ENCODE assay signal across 8 mouse cellular contexts in the genomic region with DNA sequence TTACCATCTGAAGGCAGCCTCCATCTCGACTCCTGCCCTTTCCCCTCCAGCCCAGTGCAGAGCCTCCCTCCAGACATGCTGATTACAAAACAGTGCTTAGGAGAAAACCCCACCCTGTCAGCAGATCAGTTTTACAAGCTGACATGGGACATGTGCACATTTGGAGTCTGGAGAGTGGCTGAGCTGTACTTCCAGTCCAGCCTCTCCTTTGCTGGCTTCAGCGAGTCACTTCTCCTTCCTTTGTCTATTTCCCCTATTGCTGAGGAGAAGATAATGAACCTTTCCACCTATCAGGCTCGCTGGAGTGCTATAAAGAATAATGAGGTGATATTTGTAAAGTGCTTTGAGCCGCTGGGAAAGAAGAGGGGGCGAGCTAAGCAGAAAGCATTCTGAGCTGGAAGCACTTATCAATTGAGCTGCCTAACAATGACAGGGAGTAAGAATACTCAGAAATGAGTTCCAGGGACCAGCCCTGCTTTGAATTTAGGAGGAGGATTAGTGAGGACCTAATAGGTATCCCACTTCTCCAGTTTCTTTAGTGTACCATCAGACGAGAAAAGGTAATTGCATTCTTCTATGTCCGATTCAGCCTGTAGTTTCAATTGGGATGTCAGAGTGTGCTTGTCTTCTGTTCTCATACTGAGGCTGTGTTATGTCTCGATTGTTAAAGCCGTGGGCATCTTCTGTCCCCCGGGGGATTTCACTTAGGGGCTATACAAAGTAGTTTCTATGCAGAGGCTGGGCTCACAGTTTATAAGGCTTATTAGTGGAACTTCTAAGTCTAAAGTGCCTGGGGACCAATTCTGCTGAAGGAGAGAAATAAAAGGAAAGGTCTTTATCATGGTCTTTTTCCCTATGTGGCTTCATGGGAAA.
A peak's percentile ranks its signal among the peaks of the same experiment; 100 is the strongest.
DNase-seq lines count a peak whose midpoint lies in the region; ATAC-seq lines count a peak whose summit lies in the region.

No protein-coding gene starts in this region.

- ATAC-seq in kidney, embryonic 14.5 days (ENCODE audit: low FRiP score, low TSS enrichment), result peak; percentile 43; the same call in 1 of the 2 replicates
- no peak; the same call in 1 of the 2 replicates for ATAC-seq in heart, embryonic 13.5 days (ENCODE audit: extremely low read depth, insufficient number of reproducible peaks, low FRiP score, low TSS enrichment)
- ATAC-seq in limb, embryonic 13.5 days (ENCODE audit: low FRiP score, low read depth), result peak; percentile 91
- ATAC-seq in midbrain, embryonic 13.5 days, result peak; percentile 72
- no peak for ATAC-seq in erythroid progenitor cell, adult 5-6 weeks (replicated peaks; ENCODE audit: low FRiP score, poor library complexity, severe bottlenecking)

- DNase-seq in kidney, adult 11 months, result no peak
- peak; percentile 71 for DNase-seq in embryo, embryonic 11 days
- DNase-seq in cerebellum, postnatal 4 days (ENCODE audit: low spot score in 2 of 2), result no peak

- H3K9ac ChIP-seq in kidney, embryonic 14.5 days (ENCODE audit: low read depth, low read length), result no peak overlapping the region
- H3K9ac ChIP-seq in heart, embryonic 13.5 days, result peak overlapping the region; percentile 70
- H3K9ac ChIP-seq in limb, embryonic 13.5 days, result peak overlapping the region; percentile 9; the same call in 1 of the 2 replicates
- peak overlapping the region; percentile 15; the same call in 1 of the 2 replicates for H3K9ac ChIP-seq in midbrain, embryonic 13.5 days (replicated peaks)

- WGBS in kidney, embryonic 14.5 days, result 32% methylated on average over 10 of the region's 10 CpGs
- WGBS in heart, embryonic 13.5 days, result 18% methylated on average over 10 of the region's 10 CpGs
- whole genome bisulfite sequencing in limb, embryonic 13.5 days, result 10% methylated on average over 10 of the region's 10 CpGs
- 4% methylated on average over 10 of the region's 10 CpGs for WGBS in midbrain, embryonic 13.5 days

- no peaks in the 10 kb centered on the region for H3K36me3 ChIP-seq in kidney, embryonic 14.5 days (ENCODE audit: control insufficient read depth, insufficient read depth, low read length)
- H3K36me3 ChIP-seq in heart, embryonic 13.5 days, result no peaks in the 10 kb centered on the region
- H3K36me3 ChIP-seq in limb, embryonic 13.5 days, result no peaks in the 10 kb centered on the region
- no peaks in the 10 kb centered on the region for H3K36me3 ChIP-seq in midbrain, embryonic 13.5 days

- H3K4me1 ChIP-seq in kidney, embryonic 14.5 days (ENCODE audit: control insufficient read depth, insufficient read depth, low read length), result peaks cover 49% of the 10 kb centered on the region
- peaks cover 70% of the 10 kb centered on the region for H3K4me1 ChIP-seq in heart, embryonic 13.5 days
- H3K4me1 ChIP-seq in limb, embryonic 13.5 days, result peaks cover 62% of the 10 kb centered on the region
- H3K4me1 ChIP-seq in midbrain, embryonic 13.5 days (replicated peaks), result peaks cover 47% of the 10 kb centered on the region

- no peaks in the 10 kb centered on the region for H3K9me3 ChIP-seq in kidney, embryonic 14.5 days (ENCODE audit: control insufficient read depth, low read length)
- no peaks in the 10 kb centered on the region for H3K9me3 ChIP-seq in heart, embryonic 13.5 days
- H3K9me3 ChIP-seq in limb, embryonic 13.5 days, result no peaks in the 10 kb centered on the region
- no peaks in the 10 kb centered on the region for H3K9me3 ChIP-seq in midbrain, embryonic 13.5 days

- no peak overlapping the region for H3K4me2 ChIP-seq in kidney, embryonic 14.5 days (replicated peaks; ENCODE audit: low read depth, low read length)
- H3K4me2 ChIP-seq in heart, embryonic 13.5 days, result peak overlapping the region; percentile 49
- peak overlapping the region; percentile 39 for H3K4me2 ChIP-seq in limb, embryonic 13.5 days (replicated peaks)
- H3K4me2 ChIP-seq in midbrain, embryonic 13.5 days (replicated peaks), result peak overlapping the region; percentile 10; the same call in 1 of the 2 replicates

- H3K27me3 ChIP-seq in kidney, embryonic 14.5 days (ENCODE audit: control insufficient read depth, insufficient read depth, low read length), result no peaks in the 10 kb centered on the region
- no peaks in the 10 kb centered on the region for H3K27me3 ChIP-seq in heart, embryonic 13.5 days (replicated peaks)
- H3K27me3 ChIP-seq in limb, embryonic 13.5 days, result no peaks in the 10 kb centered on the region
- H3K27me3 ChIP-seq in midbrain, embryonic 13.5 days, result no peaks in the 10 kb centered on the region

- H3K4me3 ChIP-seq in kidney, embryonic 14.5 days (ENCODE audit: low read length), result no peak overlapping the region
- peak overlapping the region; percentile 21 for H3K4me3 ChIP-seq in heart, embryonic 13.5 days
- no peak overlapping the region for H3K4me3 ChIP-seq in limb, embryonic 13.5 days
- H3K4me3 ChIP-seq in midbrain, embryonic 13.5 days (replicated peaks), result no peak overlapping the region

- H3K27ac ChIP-seq in kidney, embryonic 14.5 days (ENCODE audit: low read depth, low read length), result peak overlapping the region; percentile 47; the same call in 1 of the 2 replicates
- H3K27ac ChIP-seq in heart, embryonic 13.5 days (replicated peaks), result peak overlapping the region; percentile 72
- peak overlapping the region; percentile 67 for H3K27ac ChIP-seq in limb, embryonic 13.5 days
- H3K27ac ChIP-seq in midbrain, embryonic 13.5 days, result peak overlapping the region; percentile 71

Comparison
In these comparisons a context has a peak if more than half of its experiments do, and no peak if none do; other contexts are left out.
1. ATAC-seq: peak in kidney, embryonic 14.5 days (single experiment), limb, embryonic 13.5 days (single experiment) and midbrain, embryonic 13.5 days (single experiment); none in heart, embryonic 13.5 days (single experiment) and erythroid progenitor cell, adult 5-6 weeks (single experiment).
2. Peak in every context shown above with its lines, with median percentiles within 50 percentile points of each other: H3K27ac ChIP-seq.